Mouse (Mus musculus) heart, embryonic 11.5 days (tissue): Measurements from ENCODE around the gene Gm49383. TPM values are rescaled to one million over a fixed set of nuclear protein-coding genes. Genes with fewer than 3 reads are reported as not detected.
A peak's percentile ranks its signal among the peaks of the same experiment; 100 is the strongest.

Experiments
- ATAC-seq: fragments of 200-750 bp; cut with Nextera tagmentation; replicated peaks from 2 replicates; pipeline ENCODE4 v1.8.0; 2017; ENCODE audit warnings: moderate library complexity; ENCODE audit not compliant: insufficient number of reproducible peaks, low FRiP score, low TSS enrichment
- H3K27ac ChIP-seq: fragments of 300-500 bp; sonication (generic); 2 replicates; pipeline ENCODE4 v1.5.1; 2014; ENCODE audit warnings: mild to moderate bottlenecking, low read depth, low read length
- H3K27me3 ChIP-seq: fragments of 300-500 bp; sonication (generic); 2 replicates; pipeline ENCODE4 v1.6.1; 2014; ENCODE audit warnings: mild to moderate bottlenecking, low read length, mixed read lengths; ENCODE audit not compliant: control insufficient read depth, insufficient read depth
- H3K36me3 ChIP-seq: fragments of 300-500 bp; sonication (generic); 2 replicates; pipeline ENCODE4 v1.6.1; 2014; ENCODE audit warnings: mild to moderate bottlenecking, low read length, moderate library complexity, mixed read lengths; ENCODE audit not compliant: control insufficient read depth, insufficient read depth
- H3K4me1 ChIP-seq: fragments of 300-500 bp; sonication (generic); 2 replicates; pipeline ENCODE4 v1.6.1; 2014; ENCODE audit warnings: low read length; ENCODE audit not compliant: control insufficient read depth, insufficient read depth
- H3K4me2 ChIP-seq: fragments of 300-500 bp; sonication (generic); 2 replicates; pipeline ENCODE4 v1.6.1; 2014; ENCODE audit warnings: mild to moderate bottlenecking, moderate library complexity
- H3K4me3 ChIP-seq: fragments of 300-500 bp; sonication (generic); 2 replicates; pipeline ENCODE4 v1.5.1; 2014; ENCODE audit warnings: low read depth, low read length
- H3K9ac ChIP-seq: fragments of 300-500 bp; sonication (generic); 2 replicates; pipeline ENCODE4 v1.6.1; 2014; ENCODE audit warnings: mild to moderate bottlenecking, low read depth, low read length, moderate library complexity
- H3K9me3 ChIP-seq: fragments of 300-500 bp; sonication (generic); replicated peaks from 2 replicates; pipeline ENCODE4 v1.6.1; 2016; ENCODE audit warnings: low read length; ENCODE audit not compliant: control insufficient read depth
- WGBS: fragments of 180-500 bp; shearing (Covaris S2); extraction: QIAGEN DNeasy Blood & Tissue Kit; methylation state at CpG from one replicate; pipeline ENCODE4 v1.1.7; 2014; ENCODE audit not compliant: insufficient replicate concordance; 5-methylcytosine and 5-hydroxymethylcytosine counted together
- polyA plus RNA-seq: library from polyadenylated mRNA; unstranded; fragments of >200 nt; fragmentation: Nextera tagmentation; extraction: Ambion mirVana; gene quantifications from 2 replicates; pipeline ENCODE4 v1.2.1, GENCODE M21; 2014

Gm49383 gene
- polyA plus RNA-seq, 1 experiment from 2014 or later, result 20.9 TPM

GRCm38 (mm10) chr12:69207926-69208325 is 11.0 kb upstream of the Gm49383 start:
- Histone ChIP-seq H3K9ac (no peak overlapping the region), H3K9me3 (no peaks in the 10 kb centered on the region), H3K36me3 (peaks cover 3% of the 10 kb centered on the region), H3K4me3 (no peak overlapping the region), H3K4me2 (no peak overlapping the region), H3K27me3 (no peaks in the 10 kb centered on the region), H3K27ac (no peak overlapping the region), H3K4me1 (no peaks in the 10 kb centered on the region)
- 95% methylated on average over 7 of the region's 7 CpGs for WGBS
- ATAC-seq, result no peak

GRCm38 (mm10) chr12:69207396-69207795 is 10.5 kb upstream of the Gm49383 start:
- no peak for ATAC-seq
- no peak overlapping the region for H3K4me3 ChIP-seq
- peaks cover 3% of the 10 kb centered on the region for H3K36me3 ChIP-seq
- H3K9ac ChIP-seq, result no peak overlapping the region
- H3K4me1 ChIP-seq, result no peaks in the 10 kb centered on the region
- 85% methylated on average over 8 of the region's 8 CpGs for WGBS
- no peak overlapping the region for H3K27ac ChIP-seq
- no peaks in the 10 kb centered on the region for H3K27me3 ChIP-seq
- no peak overlapping the region for H3K4me2 ChIP-seq
- H3K9me3 ChIP-seq, result no peaks in the 10 kb centered on the region

- ATAC-seq, result no peak
- Histone ChIP-seq H3K9ac (no peak within 1 kb of the TSS), H3K4me3 (no peak within 1 kb of the TSS), H3K36me3 (peaks cover 9% of the 10 kb centered on the region), H3K4me2 (no peak within 1 kb of the TSS), H3K27me3 (no peaks in the 10 kb centered on the region), H3K9me3 (no peaks in the 10 kb centered on the region), H3K27ac (no peak within 1 kb of the TSS), H3K4me1 (no peaks in the 10 kb centered on the region)
- 86% methylated on average over 16 of the region's 16 CpGs for WGBS
Observed at GRCm38 (mm10) chr12:69204052-69204833, 7.3 kb upstream of the Gm49383 start, which contains the start of gene Gm49384. TSS of gene Gm49384 (minus strand) at chr12:69204267.

- H3K36me3 ChIP-seq, result peaks cover 6% of the 10 kb centered on the region; the same call in 1 of the 2 replicates
- no peak overlapping the region for H3K9ac ChIP-seq
- no peaks in the 10 kb centered on the region for H3K27me3 ChIP-seq
- ATAC-seq, result no peak
- H3K27ac ChIP-seq, result no peak overlapping the region
- H3K9me3 ChIP-seq, result no peaks in the 10 kb centered on the region
- peaks cover 14% of the 10 kb centered on the region for H3K4me1 ChIP-seq
- peak overlapping the region; percentile 9; the same call in 1 of the 2 replicates for H3K4me2 ChIP-seq
- no peak overlapping the region for H3K4me3 ChIP-seq
Observed at GRCm38 (mm10) chr12:69198985-69199384, 2.1 kb upstream of the Gm49383 start.

GRCm38 (mm10) chr12:69198164-69198535 is 1.2 kb upstream of the Gm49383 start, which contains the start of gene Dnaaf2:
TSS of gene Dnaaf2 (minus strand) at chr12:69198429.
- WGBS, result 0% methylated on average over 18 of the region's 18 CpGs
- H3K4me3 ChIP-seq, result peak within 1 kb of the TSS; percentile 97

GRCm38 (mm10) chr12:69197378-69198163 is 667 bp upstream of the Gm49383 start:
- H3K27me3 ChIP-seq, result no peaks in the 10 kb centered on the region
- under 1% methylated on average over 94 of the region's 94 CpGs for WGBS
- H3K4me2 ChIP-seq, result peak overlapping the region; percentile 99
- peaks cover 6% of the 10 kb centered on the region; the same call in 1 of the 2 replicates for H3K36me3 ChIP-seq
- ATAC-seq, result peak; percentile 73
- peak overlapping the region; percentile 81 for H3K27ac ChIP-seq
- H3K9ac ChIP-seq, result peak overlapping the region; percentile 93
- H3K9me3 ChIP-seq, result no peaks in the 10 kb centered on the region
- H3K4me1 ChIP-seq, result peaks cover 14% of the 10 kb centered on the region
- H3K4me3 ChIP-seq, result peak overlapping the region; percentile 97

More at GRCm38 (mm10) chr12:69198164-69198535, 1.2 kb upstream of the Gm49383 start, which contains the start of gene Dnaaf2:
- no peaks in the 10 kb centered on the region for H3K9me3 ChIP-seq
- peaks cover 14% of the 10 kb centered on the region for H3K4me1 ChIP-seq
- peaks cover 6% of the 10 kb centered on the region; the same call in 1 of the 2 replicates for H3K36me3 ChIP-seq
- H3K27ac ChIP-seq, result peak within 1 kb of the TSS; percentile 81
- H3K9ac ChIP-seq, result peak within 1 kb of the TSS; percentile 93
- ATAC-seq, result peak; percentile 33
- H3K4me2 ChIP-seq, result peak within 1 kb of the TSS; percentile 99
- H3K27me3 ChIP-seq, result no peaks in the 10 kb centered on the region

GRCm38 (mm10) chr12:69192637-69193036 is 4.3 kb downstream of the Gm49383 start:
- H3K4me1 ChIP-seq, result peaks cover 4% of the 10 kb centered on the region; the same call in 1 of the 2 replicates
- H3K27ac ChIP-seq, result no peak overlapping the region
- no peak overlapping the region for H3K4me3 ChIP-seq
- peaks cover 6% of the 10 kb centered on the region; the same call in 1 of the 2 replicates for H3K36me3 ChIP-seq
- no peaks in the 10 kb centered on the region for H3K9me3 ChIP-seq
- ATAC-seq, result no peak
- H3K4me2 ChIP-seq, result no peak overlapping the region
- no peak overlapping the region for H3K9ac ChIP-seq
- WGBS, result 91% methylated on average over 2 of the region's 2 CpGs
- H3K27me3 ChIP-seq, result no peaks in the 10 kb centered on the region

GRCm38 (mm10) chr12:69191396-69191795 is 5.5 kb downstream of the Gm49383 start:
- Histone ChIP-seq H3K9ac (no peak overlapping the region), H3K4me3 (no peak overlapping the region), H3K4me1 (peaks cover 7% of the 10 kb centered on the region), H3K36me3 (peaks cover 6% of the 10 kb centered on the region; the same call in 1 of the 2 replicates), H3K9me3 (no peaks in the 10 kb centered on the region), H3K27ac (no peak overlapping the region), H3K27me3 (no peaks in the 10 kb centered on the region), H3K4me2 (no peak overlapping the region)
- WGBS, result 84% methylated on average over 5 of the region's 5 CpGs
- ATAC-seq, result no peak
